Mouse (Mus musculus): ENCODE results near the gene Hist1h3g.
"Not testable (repeated sequence)": the region's sequence is repeated elsewhere in the genome, so short reads cannot be mapped to it uniquely, and the experiment has no call there.

The Hist1h3g gene

GRCm38 (mm10) chr13:23555839-23556416 is 20.7 kb downstream of the Hist1h3g start:
- peak; percentile 95 for DNase-seq (ENCODE audit: extremely low read depth, low read depth)

- no peak for DNase-seq (ENCODE audit: extremely low read depth, low read depth)
Observed at GRCm38 (mm10) chr13:23556906-23557305, 21.7 kb downstream of the Hist1h3g start.

GRCm38 (mm10) chr13:23560699-23561098 is 25.5 kb downstream of the Hist1h3g start:
- not testable (repeated sequence) for DNase-seq (ENCODE audit: extremely low read depth, low read depth)

- not testable (repeated sequence) for DNase-seq (ENCODE audit: extremely low read depth, low read depth)
Observed at GRCm38 (mm10) chr13:23561531-23561882, 26.3 kb downstream of the Hist1h3g start.

GRCm38 (mm10) chr13:23561883-23562659 is 26.8 kb downstream of the Hist1h3g start, which contains the start of gene Hist1h3e:
Gene Hist1h3e, minus strand, starts transcription at chr13:23562369.
- DNase-seq (ENCODE audit: extremely low read depth, low read depth): peak; percentile 99

GRCm38 (mm10) chr13:23562699-23563462 is 27.7 kb downstream of the Hist1h3g start:
- DNase-seq (ENCODE audit: extremely low read depth, low read depth): peak; percentile 88

GRCm38 (mm10) chr13:23564482-23564881 is 29.3 kb downstream of the Hist1h3g start:
- DNase-seq (ENCODE audit: extremely low read depth, low read depth): no peak

GRCm38 (mm10) chr13:23570261-23571021 is 35.2 kb downstream of the Hist1h3g start:
- DNase-seq (ENCODE audit: extremely low read depth, low read depth): peak; percentile 63

GRCm38 (mm10) chr13:23571022-23571503 is 35.8 kb downstream of the Hist1h3g start, which contains the start of the genes Hist1h2ae and Hist1h2bg:
Gene Hist1h2ae, minus strand, starts transcription at chr13:23571220.
Gene Hist1h2bg, plus strand, starts transcription at chr13:23571396.
- peak; percentile 99 for DNase-seq (ENCODE audit: extremely low read depth, low read depth)

GRCm38 (mm10) chr13:23571504-23572217 is 36.4 kb downstream of the Hist1h3g start:
- not testable (repeated sequence) for DNase-seq (ENCODE audit: extremely low read depth, low read depth)

GRCm38 (mm10) chr13:23572218-23573033 is 37.2 kb downstream of the Hist1h3g start:
- DNase-seq (ENCODE audit: extremely low read depth, low read depth): peak; percentile 66

GRCm38 (mm10) chr13:23573034-23573897 is 38.0 kb downstream of the Hist1h3g start:
- not testable (repeated sequence) for DNase-seq (ENCODE audit: extremely low read depth, low read depth)

GRCm38 (mm10) chr13:23573898-23574524 is 38.8 kb downstream of the Hist1h3g start, which contains the start of the genes Hist1h2bf and Hist1h2ad:
Gene Hist1h2bf, minus strand, starts transcription at chr13:23574196.
Gene Hist1h2ad, plus strand, starts transcription at chr13:23574381.
- DNase-seq (ENCODE audit: extremely low read depth, low read depth): peak; percentile 99

- DNase-seq (ENCODE audit: extremely low read depth, low read depth): peak; percentile 56
Observed at GRCm38 (mm10) chr13:23574546-23575170, 39.4 kb downstream of the Hist1h3g start.

- peak; percentile 95 for DNase-seq (ENCODE audit: extremely low read depth, low read depth)
Observed at GRCm38 (mm10) chr13:23575271-23575851, 40.1 kb downstream of the Hist1h3g start, which contains the start of gene Hist1h3d. Gene Hist1h3d, plus strand, starts transcription at chr13:23575763.

GRCm38 (mm10) chr13:23575864-23576313 is 40.7 kb downstream of the Hist1h3g start:
- not testable (repeated sequence) for DNase-seq (ENCODE audit: extremely low read depth, low read depth)
